Mouse (Mus musculus) 3134 (cell line): ENCODE data around the gene Mepce.
A peak's percentile ranks its signal among the peaks of the same experiment; 100 is the strongest.

ENCODE experiments used
- DNase-seq: peaks from one replicate; pipeline ENCODE4 v3.0.0-alpha.2; 2011; ENCODE audit warnings: low spot score; ENCODE audit not compliant: insufficient read length; ENCODE audit errors: extremely low read depth

Mepce gene

DNA sequence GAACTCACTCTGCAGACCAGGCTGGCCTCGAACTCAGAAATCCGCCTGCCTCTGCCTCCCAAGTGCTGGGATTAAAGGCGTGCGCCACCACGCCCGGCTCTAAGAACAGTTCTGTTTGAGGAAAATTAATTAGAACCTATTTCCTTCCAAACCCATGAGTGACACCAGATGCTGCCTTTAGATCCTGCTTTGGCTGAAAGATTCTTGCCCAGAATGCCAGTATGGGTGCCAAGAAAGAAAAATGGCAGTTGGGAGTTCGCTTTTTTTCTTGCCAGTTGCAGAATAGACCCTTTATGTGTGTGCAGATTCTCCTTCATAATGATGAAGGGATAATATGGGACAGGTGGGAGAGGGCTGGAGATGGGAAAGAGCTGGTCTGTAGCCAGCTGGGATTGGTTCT lies 43.3 kb downstream of the Mepce start:
- no peak for DNase-seq

DNA sequence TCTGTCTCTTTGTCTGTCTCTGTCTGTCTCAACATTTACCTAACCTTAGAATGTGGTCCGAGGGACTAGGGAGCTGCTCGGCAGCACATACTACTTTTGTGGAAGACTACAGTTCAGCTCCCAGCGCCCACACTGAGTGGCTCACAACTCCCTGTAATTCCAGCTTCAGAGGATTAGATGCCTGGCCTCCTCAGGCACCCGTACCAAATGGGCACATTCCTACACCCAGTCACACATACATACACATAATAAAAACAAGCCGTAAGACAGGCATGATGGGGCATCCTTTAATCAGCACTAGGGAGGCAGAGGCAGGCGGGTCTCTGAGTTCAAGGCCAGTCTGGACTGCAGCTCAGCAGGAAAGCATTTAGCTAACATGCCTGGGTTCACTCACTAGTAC lies 44.6 kb downstream of the Mepce start:
- no peak for DNase-seq

DNA sequence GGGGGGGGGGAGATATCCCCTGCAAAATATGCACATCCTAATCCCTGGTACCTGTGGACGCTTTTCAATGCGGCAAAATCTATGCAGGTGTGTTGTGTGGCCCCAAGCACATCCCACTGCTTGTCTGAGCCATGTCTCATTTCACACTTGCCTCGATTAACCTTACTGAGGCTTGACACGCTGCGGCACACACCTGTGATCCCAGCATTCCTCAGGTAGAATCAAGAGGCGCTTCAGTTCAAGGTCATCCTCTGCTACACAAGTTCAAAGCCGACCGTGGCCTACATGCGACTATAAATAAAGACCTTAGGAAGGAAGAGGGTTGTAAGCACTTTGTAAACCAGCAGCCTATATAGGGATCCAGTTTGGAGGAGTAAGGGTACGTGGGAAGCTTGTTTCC lies 45.4 kb downstream of the Mepce start:
- DNase-seq = no peak

- peak; percentile 89 for DNase-seq
Measured at GRCm38 (mm10) chr5:137741023-137741931, 46.2 kb downstream of the Mepce start, which contains the start of gene Nyap1. TSS of gene Nyap1 (minus strand) at chr5:137741607.

DNA sequence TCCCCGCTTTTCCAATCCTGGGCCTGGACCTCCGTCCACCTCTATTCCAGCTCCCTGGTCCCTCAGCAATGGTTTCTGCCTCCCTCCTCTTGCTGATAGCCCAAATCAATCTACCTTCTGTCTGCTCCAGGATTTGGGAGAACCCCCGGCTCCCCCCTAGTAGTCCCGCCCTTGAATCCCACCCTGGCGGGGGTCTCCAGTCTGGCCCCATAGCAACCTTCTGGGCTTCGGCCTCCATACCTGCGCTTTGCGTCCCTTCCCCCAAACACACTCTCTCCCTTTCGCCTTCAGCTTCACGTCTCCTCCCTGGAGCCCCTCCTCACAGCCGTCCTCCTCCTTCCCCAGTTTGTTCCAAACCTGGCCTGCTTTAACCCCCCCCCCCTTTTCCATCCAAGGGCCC lies 46.9 kb downstream of the Mepce start:
- DNase-seq = no peak

DNA sequence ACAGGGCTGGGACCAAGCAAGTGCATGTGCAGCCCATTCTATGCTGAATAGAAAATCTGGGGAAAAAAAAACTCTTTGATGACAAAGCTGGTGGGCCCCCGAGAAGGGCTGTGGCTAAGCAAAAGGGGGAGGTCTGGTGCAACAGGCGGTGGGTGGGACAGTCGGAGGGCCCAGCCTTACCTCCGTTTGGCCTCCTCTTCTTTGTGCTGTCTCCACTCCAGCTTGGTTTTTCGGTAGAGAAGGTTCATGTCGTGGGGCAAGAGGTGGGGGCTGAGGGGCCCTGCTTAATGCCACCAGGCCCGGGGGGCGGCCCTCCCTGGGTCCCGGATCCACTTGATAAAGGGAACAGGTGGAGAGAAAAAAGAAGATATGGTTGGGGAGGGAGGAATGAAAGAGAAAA lies 48.0 kb downstream of the Mepce start:
- no peak for DNase-seq

DNA sequence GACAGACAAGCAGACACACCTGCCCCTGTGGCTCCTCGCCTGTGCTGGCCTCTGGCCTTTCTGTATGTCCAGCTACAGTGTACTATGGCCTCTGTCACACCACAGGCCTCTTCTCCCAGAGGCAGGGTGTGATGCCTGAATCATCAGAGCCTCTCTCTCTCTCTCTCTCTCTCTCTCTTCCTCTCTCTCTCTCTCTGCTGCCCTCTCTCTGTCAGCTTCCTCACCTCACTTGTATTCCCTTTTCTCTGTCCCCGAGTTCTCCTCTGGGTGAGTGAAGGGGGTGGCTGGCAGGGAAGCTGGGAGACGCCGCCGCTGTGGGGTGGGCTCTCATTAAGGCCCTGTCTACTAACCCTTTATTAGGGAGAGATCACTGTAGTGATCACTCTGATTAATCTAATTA lies 48.9 kb downstream of the Mepce start:
- DNase-seq = peak; percentile 74

GRCm38 (mm10) chr5:137737400-137737940 lies 50.0 kb downstream of the Mepce start:
- DNase-seq = no peak

- DNase-seq = no peak
Measured at GRCm38 (mm10) chr5:137734289-137735061, 53.0 kb downstream of the Mepce start.

GRCm38 (mm10) chr5:137733638-137734288 lies 53.7 kb downstream of the Mepce start:
- no peak for DNase-seq
